Comparison of ENCODE assay signal across 8 mouse cellular contexts in genomic region chr7:80339793-80340628, GRCm38 (mm10). TPM values are rescaled to one million over a fixed set of nuclear protein-coding genes. Genes with fewer than 3 reads are reported as not detected.
A peak's percentile ranks its signal among the peaks of the same experiment; 100 is the strongest.
DNase-seq lines count a peak whose midpoint lies in the region; ATAC-seq lines count a peak whose summit lies in the region.

No protein-coding gene starts in this region.

- DNase-seq in adipocyte (ENCODE audit: low spot score) = peak; percentile 98
- peak; percentile 98 for DNase-seq in embryo, embryonic 10 days (ENCODE audit: low spot score)
- peak; percentile 98 for DNase-seq in gastrocnemius, postnatal 14 days
- DNase-seq in intestine, embryonic 14.5 days (ENCODE audit: low spot score) = peak; percentile 98
- DNase-seq in left cerebral cortex, postnatal 14 days (ENCODE audit: low spot score in 2 of 2) = peak; percentile 98 to 99
- DNase-seq in mesoderm, embryonic 11.5 days (ENCODE audit: low read depth, low spot score) = peak; percentile 98
- DNase-seq in right cerebral cortex, postnatal 36 days (ENCODE audit: low spot score in 2 of 2) = peak; percentile 96 to 98
- peak; percentile 98 for DNase-seq in yolk sac, embryonic 10.5 days (ENCODE audit: low spot score)

- no peaks in the 10 kb centered on the region for H3K27me3 ChIP-seq in intestine, embryonic 14.5 days (replicated peaks; ENCODE audit: control insufficient read depth, insufficient read depth, low read length)

- H3K4me3 ChIP-seq in intestine, embryonic 14.5 days (ENCODE audit: low read depth, low read length) = peak overlapping the region; percentile 62

- peaks cover 23% of the 10 kb centered on the region; the same call in 1 of the 2 replicates for H3K4me1 ChIP-seq in intestine, embryonic 14.5 days (replicated peaks; ENCODE audit: control insufficient read depth, insufficient read depth, low read length)

- H3K9ac ChIP-seq in intestine, embryonic 14.5 days (ENCODE audit: low read length) = peak overlapping the region; percentile 49

- H3K4me2 ChIP-seq in intestine, embryonic 14.5 days (ENCODE audit: low read length) = peak overlapping the region; percentile 69

- intact Hi-C loops in gastrocnemius, postnatal 14 days (cut with DNase I; ENCODE audit: low total_unique reads) = loop anchor here (2.0 kb wide), 1 partner anchor 31 kb away; the partner anchor contains the start of gene Man2a2
- intact Hi-C loops in left cerebral cortex, postnatal 14 days (cut with DNase I) = loop anchor here (2.0 to 5.0 kb wide), 2 partner anchors 31 to 43 kb away; partner anchors contain the start of gene Man2a2

- no peaks in the 10 kb centered on the region for H3K9me3 ChIP-seq in intestine, embryonic 14.5 days (ENCODE audit: control insufficient read depth, low read length)

- H3K27ac ChIP-seq in intestine, embryonic 14.5 days (ENCODE audit: low read depth) = peak overlapping the region; percentile 85

- peak; percentile 94 for ATAC-seq in intestine, embryonic 14.5 days (replicated peaks; ENCODE audit: low FRiP score, low TSS enrichment, low read depth)

- H3K36me3 ChIP-seq in intestine, embryonic 14.5 days (ENCODE audit: control insufficient read depth, insufficient read depth, low read length) = peaks cover 26% of the 10 kb centered on the region

- WGBS in intestine, embryonic 14.5 days = under 1% methylated on average over 45 of the region's 45 CpGs

RNA-seq across cellular contexts. Expression of gene Unc45a, which starts 0.8 kb away (rescaled TPM):
- 10 to 100 TPM; 11.7 to 12.1 TPM for total RNA-seq in gastrocnemius, postnatal 14 days (2021)
- 29.9 and 34.2 TPM in 2 replicates for polyA plus RNA-seq in intestine, embryonic 14.5 days (2014; fragmentation: Nextera tagmentation; extraction: Ambion mirVana)
- 10 to 100 TPM; 44.8 to 49.7 TPM for total RNA-seq in left cerebral cortex, postnatal 14 days (2021)

RNA-seq across cellular contexts. Expression of gene Hddc3, which starts 2.9 kb away (rescaled TPM):
- total RNA-seq in gastrocnemius, postnatal 14 days (2021) = 10 to 100 TPM; 34.3 to 37.2 TPM
- 19.8 and 19.9 TPM in 2 replicates for polyA plus RNA-seq in intestine, embryonic 14.5 days (2014; fragmentation: Nextera tagmentation; extraction: Ambion mirVana)
- total RNA-seq in left cerebral cortex, postnatal 14 days (2021) = 10 to 100 TPM; 42.0 to 53.2 TPM

RNA-seq across cellular contexts. Expression of gene Rccd1, which starts 15.8 kb away (rescaled TPM):
- 1 to 10 TPM; 7.5 to 9.6 TPM for total RNA-seq in gastrocnemius, postnatal 14 days (2021)
- 13.5 and 14.4 TPM in 2 replicates for polyA plus RNA-seq in intestine, embryonic 14.5 days (2014; fragmentation: Nextera tagmentation; extraction: Ambion mirVana)
- total RNA-seq in left cerebral cortex, postnatal 14 days (2021) = 10 to 100 TPM; 11.8 to 12.8 TPM

RNA-seq across cellular contexts. Expression of gene Man2a2, which starts 31.2 kb away (rescaled TPM):
- 10 to 100 TPM; 96.8 to 97.0 TPM for total RNA-seq in gastrocnemius, postnatal 14 days (2021)
- 17.4 and 18.8 TPM in 2 replicates for polyA plus RNA-seq in intestine, embryonic 14.5 days (2014; fragmentation: Nextera tagmentation; extraction: Ambion mirVana)
- 100 to 1,000 TPM; 114 to 118 TPM for total RNA-seq in left cerebral cortex, postnatal 14 days (2021)

RNA-seq across cellular contexts. Expression of gene Prc1, which starts 45.8 kb away (rescaled TPM):
- total RNA-seq in gastrocnemius, postnatal 14 days (2021) = 1 to 10 TPM; 7.6 to 8.8 TPM
- 149 and 157 TPM in 2 replicates for polyA plus RNA-seq in intestine, embryonic 14.5 days (2014; fragmentation: Nextera tagmentation; extraction: Ambion mirVana)
- 1 to 10 TPM; 3.2 to 3.8 TPM for total RNA-seq in left cerebral cortex, postnatal 14 days (2021)

Comparison
In these comparisons a context has a peak if more than half of its experiments do, and no peak if none do; other contexts are left out.
1. Peak in every context shown above with its lines: DNase-seq, ATAC-seq, H3K4me3 ChIP-seq and H3K27ac ChIP-seq.